Mouse (Mus musculus): ENCODE data around the gene C1ql3.

GRCm38 (mm10) chr2:13011973-13012372 is 367 bp upstream of the C1ql3 start:
- TF ChIP-seq POLR2A (IDR thresholded peaks at IDR 0.05; ENCODE audit: control insufficient read depth, extremely low read depth, insufficient read depth, low read length, poor library complexity) (no peak), CTCF (IDR thresholded peaks at IDR 0.05; ENCODE audit: borderline replicate concordance, control insufficient read depth, extremely low read depth, insufficient read depth, low read length, poor library complexity) (no peak)
